Mouse (Mus musculus) hindbrain, embryonic 11.5 days (tissue): ENCODE results near the gene Sephs1. TPM values are rescaled to one million over a fixed set of nuclear protein-coding genes. Genes with fewer than 3 reads are reported as not detected.

Experiments
- ATAC-seq: fragments of 200-750 bp; cut with Nextera tagmentation; 2 replicates; pipeline ENCODE4 v1.8.0; 2017; ENCODE audit warnings: mild to moderate bottlenecking, moderate TSS enrichment, moderate library complexity; ENCODE audit not compliant: low FRiP score
- DNase-seq: peaks from one replicate; pipeline ENCODE4 v3.0.0-alpha.2; 2015; ENCODE audit warnings: low spot score
- H3K27ac ChIP-seq: fragments of 300-500 bp; sonication (generic); 2 replicates; pipeline ENCODE4 v1.5.1; 2014; ENCODE audit warnings: mild to moderate bottlenecking, low read depth, low read length
- H3K27me3 ChIP-seq: fragments of 300-500 bp; sonication (generic); 2 replicates; pipeline ENCODE4 v1.6.1; 2014; ENCODE audit warnings: mild to moderate bottlenecking, low read length, moderate library complexity, mixed read lengths; ENCODE audit not compliant: control insufficient read depth, insufficient read depth
- H3K36me3 ChIP-seq: fragments of 300-500 bp; sonication (generic); 2 replicates; pipeline ENCODE4 v1.6.1; 2014; ENCODE audit warnings: mild to moderate bottlenecking, low read length, moderate library complexity, mixed read lengths; ENCODE audit not compliant: control insufficient read depth, insufficient read depth
- H3K4me1 ChIP-seq: fragments of 300-500 bp; sonication (generic); replicated peaks from 2 replicates; pipeline ENCODE4 v1.6.1; 2014; ENCODE audit warnings: low read length, mixed read lengths; ENCODE audit not compliant: control insufficient read depth, insufficient read depth
- H3K4me2 ChIP-seq: fragments of 300-500 bp; sonication (generic); replicated peaks from 2 replicates; pipeline ENCODE4 v1.6.1; 2014; ENCODE audit warnings: mild to moderate bottlenecking, low read depth, low read length
- H3K4me3 ChIP-seq: fragments of 300-500 bp; sonication (generic); 2 replicates; pipeline ENCODE4 v1.5.1; 2014; ENCODE audit warnings: low read depth, low read length
- H3K9ac ChIP-seq: fragments of 300-500 bp; sonication (generic); 2 replicates; pipeline ENCODE4 v1.6.1; 2014; ENCODE audit warnings: low read depth, low read length
- H3K9me3 ChIP-seq: fragments of 300-500 bp; sonication (generic); 2 replicates; pipeline ENCODE4 v1.6.1; 2016; ENCODE audit warnings: low read length; ENCODE audit not compliant: control insufficient read depth
- WGBS: fragments of 180-500 bp; shearing (Covaris S2); extraction: QIAGEN DNeasy Blood & Tissue Kit; methylation state at CpG from one replicate; pipeline ENCODE4 v1.1.7; 2014; 5-methylcytosine and 5-hydroxymethylcytosine counted together
- polyA plus RNA-seq: library from polyadenylated mRNA; unstranded; fragments of >200 nt; fragmentation: Nextera tagmentation; extraction: Ambion mirVana; gene quantifications from 2 replicates; pipeline ENCODE4 v1.2.1, GENCODE M21; 2014

Gene Sephs1
- polyA plus RNA-seq, 1 experiment from 2014 or later: 113 TPM

GRCm38 (mm10) chr2:4872740-4873139 lies 8.6 kb upstream of the Sephs1 start:
- Histone ChIP-seq H3K4me2 (no peak overlapping the region), H3K27ac (no peak overlapping the region), H3K9me3 (no peaks in the 10 kb centered on the region), H3K36me3 (no peaks in the 10 kb centered on the region), H3K27me3 (no peaks in the 10 kb centered on the region), H3K4me3 (no peak overlapping the region), H3K4me1 (no peaks in the 10 kb centered on the region), H3K9ac (no peak overlapping the region)
- ATAC-seq: no peak
- 80% methylated on average over 9 of the region's 9 CpGs for WGBS
- DNase-seq: no peak

GRCm38 (mm10) chr2:4873331-4873730 lies 8.0 kb upstream of the Sephs1 start:
- H3K9ac ChIP-seq: no peak overlapping the region
- no peaks in the 10 kb centered on the region for H3K9me3 ChIP-seq
- no peaks in the 10 kb centered on the region for H3K27me3 ChIP-seq
- no peaks in the 10 kb centered on the region for H3K36me3 ChIP-seq
- H3K27ac ChIP-seq: no peak overlapping the region
- DNase-seq (no peak), ATAC-seq (no peak)
- H3K4me2 ChIP-seq: no peak overlapping the region
- 80% methylated on average over 6 of the region's 6 CpGs for WGBS
- no peak overlapping the region for H3K4me3 ChIP-seq
- no peaks in the 10 kb centered on the region for H3K4me1 ChIP-seq

GRCm38 (mm10) chr2:4875090-4875489 lies 6.3 kb upstream of the Sephs1 start:
- no peak overlapping the region for H3K4me3 ChIP-seq
- no peak overlapping the region for H3K27ac ChIP-seq
- no peaks in the 10 kb centered on the region for H3K36me3 ChIP-seq
- WGBS: 72% methylated on average over 1 of the region's 1 CpGs
- H3K9ac ChIP-seq: no peak overlapping the region
- no peak overlapping the region for H3K4me2 ChIP-seq
- H3K9me3 ChIP-seq: no peaks in the 10 kb centered on the region
- no peak for DNase-seq
- H3K4me1 ChIP-seq: no peaks in the 10 kb centered on the region
- no peaks in the 10 kb centered on the region for H3K27me3 ChIP-seq
- ATAC-seq: no peak

GRCm38 (mm10) chr2:4876131-4876530 lies 5.2 kb upstream of the Sephs1 start:
- ATAC-seq: no peak
- Histone ChIP-seq H3K36me3 (no peaks in the 10 kb centered on the region), H3K27me3 (no peaks in the 10 kb centered on the region), H3K9ac (no peak overlapping the region), H3K4me1 (no peaks in the 10 kb centered on the region; the same call in 1 of the 2 replicates), H3K27ac (no peak overlapping the region), H3K4me2 (no peak overlapping the region), H3K9me3 (no peaks in the 10 kb centered on the region), H3K4me3 (no peak overlapping the region)
- no peak for DNase-seq
- WGBS: 76% methylated on average over 3 of the region's 3 CpGs

- H3K4me2 ChIP-seq: peak overlapping the region; percentile 78
- no peaks in the 10 kb centered on the region for H3K9me3 ChIP-seq
- peak overlapping the region; percentile 99 for H3K9ac ChIP-seq
- WGBS: 2% methylated on average over 20 of the region's 20 CpGs
- no peaks in the 10 kb centered on the region for H3K27me3 ChIP-seq
- peak overlapping the region; percentile 88 for H3K4me3 ChIP-seq
- no peak for DNase-seq
- peaks cover 4% of the 10 kb centered on the region; the same call in 1 of the 2 replicates for H3K4me1 ChIP-seq
- H3K36me3 ChIP-seq: no peaks in the 10 kb centered on the region
- H3K27ac ChIP-seq: peak overlapping the region; percentile 100
- ATAC-seq: peak; percentile 61
Measured at GRCm38 (mm10) chr2:4880737-4881349, 521 bp upstream of the Sephs1 start.

GRCm38 (mm10) chr2:4882249-4882791 lies 956 bp downstream of the Sephs1 start:
- H3K4me3 ChIP-seq: peak overlapping the region; percentile 88
- no peaks in the 10 kb centered on the region; the same call in 1 of the 2 replicates for H3K36me3 ChIP-seq
- ATAC-seq (peak; percentile 66), DNase-seq (peak; percentile 80)
- peaks cover 4% of the 10 kb centered on the region; the same call in 1 of the 2 replicates for H3K4me1 ChIP-seq
- under 1% methylated on average over 14 of the region's 63 CpGs for WGBS
- H3K27ac ChIP-seq: peak overlapping the region; percentile 100
- H3K9ac ChIP-seq: peak overlapping the region; percentile 99
- H3K4me2 ChIP-seq: peak overlapping the region; percentile 78
- H3K27me3 ChIP-seq: no peaks in the 10 kb centered on the region
- no peaks in the 10 kb centered on the region for H3K9me3 ChIP-seq

- WGBS: 3% methylated on average over 18 of the region's 18 CpGs
- Histone ChIP-seq H3K27ac (peak overlapping the region; percentile 100), H3K9ac (peak overlapping the region; percentile 99), H3K27me3 (no peaks in the 10 kb centered on the region), H3K9me3 (no peaks in the 10 kb centered on the region), H3K4me3 (peak overlapping the region; percentile 88), H3K4me2 (peak overlapping the region; percentile 78), H3K4me1 (peaks cover 4% of the 10 kb centered on the region; the same call in 1 of the 2 replicates), H3K36me3 (peaks cover 5% of the 10 kb centered on the region; the same call in 1 of the 2 replicates)
- no peak for ATAC-seq
- peak; percentile 42 for DNase-seq
Measured at GRCm38 (mm10) chr2:4883009-4883704, 1.8 kb downstream of the Sephs1 start.

- Histone ChIP-seq H3K4me1 (peaks cover 4% of the 10 kb centered on the region; the same call in 1 of the 2 replicates), H3K27me3 (no peaks in the 10 kb centered on the region), H3K36me3 (peaks cover 18% of the 10 kb centered on the region), H3K4me2 (no peak overlapping the region), H3K9ac (no peak overlapping the region), H3K9me3 (no peaks in the 10 kb centered on the region), H3K4me3 (no peak overlapping the region), H3K27ac (no peak overlapping the region)
- WGBS: 93% methylated on average over 6 of the region's 6 CpGs
- ATAC-seq (no peak), DNase-seq (no peak)
Measured at GRCm38 (mm10) chr2:4886896-4887295, 5.5 kb downstream of the Sephs1 start.
